Mouse (Mus musculus): ENCODE measurements around the gene Rap1gap2.

Rap1gap2 gene

DNA sequence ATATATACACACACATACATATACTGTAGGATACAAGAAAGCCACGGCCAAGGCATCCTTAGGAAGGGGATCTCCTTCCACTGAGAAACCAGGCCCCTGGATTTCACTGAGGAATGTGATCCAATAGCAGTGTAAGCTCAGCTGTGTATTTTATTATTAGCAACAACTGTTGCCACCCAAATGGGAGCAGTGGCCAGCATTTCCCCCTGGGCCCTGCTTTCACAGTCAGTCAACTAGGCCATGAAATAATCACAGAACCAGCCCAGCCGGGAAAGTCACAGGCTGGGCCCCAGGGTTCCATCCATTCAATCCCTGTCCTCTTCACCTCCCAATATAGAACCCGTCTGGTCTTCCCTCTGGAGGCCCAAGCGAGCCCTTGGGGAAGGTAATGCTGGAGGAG is 162.2 kb downstream of the Rap1gap2 start:
- DNase-seq: no peak

DNA sequence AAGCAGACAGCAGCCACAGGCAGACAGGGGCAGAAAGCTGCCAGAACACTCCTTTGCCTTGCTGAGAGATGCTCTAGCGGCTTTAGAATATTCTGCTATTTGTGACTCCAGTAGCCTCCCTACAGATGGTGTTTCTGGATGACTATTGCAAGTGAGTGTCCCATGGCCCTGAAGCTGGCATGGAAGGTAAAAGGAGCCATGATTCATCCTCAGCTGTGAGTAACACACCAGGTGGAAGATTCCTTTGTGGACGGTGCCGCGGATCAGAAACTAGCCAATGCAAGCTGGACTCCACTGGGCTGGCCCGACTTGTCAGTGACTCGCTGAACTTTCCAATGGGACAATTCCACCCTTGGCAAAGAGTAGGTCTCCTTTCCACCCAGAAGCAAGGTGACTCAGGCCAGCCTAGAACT is 162.7 kb downstream of the Rap1gap2 start:
- peak; percentile 38 to 58 for DNase-seq

- no peak for DNase-seq
Observed at GRCm38 (mm10) chr11:74445591-74445990, 165.1 kb downstream of the Rap1gap2 start.

- no peak for DNase-seq
Observed at GRCm38 (mm10) chr11:74443924-74444256, 166.8 kb downstream of the Rap1gap2 start.

DNA sequence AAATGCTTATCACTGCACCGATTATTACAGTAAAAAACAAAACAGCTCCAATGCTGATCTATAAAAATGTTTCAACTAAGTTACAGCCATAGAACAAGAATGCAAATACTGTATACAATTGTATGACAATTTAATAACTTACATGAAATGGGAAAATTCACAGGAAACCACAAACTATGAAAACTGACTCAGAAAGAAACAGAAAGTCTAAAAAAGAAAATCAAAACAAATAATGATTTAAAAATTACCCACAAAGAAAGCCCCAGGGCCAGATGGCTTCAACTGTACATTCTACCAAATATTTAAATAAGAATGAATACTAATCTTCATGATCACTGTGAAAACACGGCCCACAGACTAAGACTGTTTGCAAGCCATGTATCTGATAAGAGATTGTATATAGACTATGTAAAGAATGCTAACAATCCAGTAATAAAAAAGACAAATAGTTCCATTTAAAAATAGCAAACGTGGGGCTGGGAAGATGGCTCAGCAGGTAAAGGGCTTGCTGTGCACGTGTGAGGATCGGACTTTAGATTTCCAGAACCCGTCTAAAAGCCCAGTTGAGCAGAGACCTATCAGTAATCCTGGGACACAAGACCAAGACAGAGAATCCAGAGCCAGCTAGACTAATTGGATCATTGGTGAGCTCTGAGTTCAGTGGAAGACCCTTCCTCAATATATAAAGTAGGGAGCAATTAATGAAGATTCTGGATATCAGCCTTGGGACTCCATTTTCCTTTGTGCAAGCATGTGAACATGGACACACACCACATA is 167.4 kb downstream of the Rap1gap2 start:
- no peak for DNase-seq

DNA sequence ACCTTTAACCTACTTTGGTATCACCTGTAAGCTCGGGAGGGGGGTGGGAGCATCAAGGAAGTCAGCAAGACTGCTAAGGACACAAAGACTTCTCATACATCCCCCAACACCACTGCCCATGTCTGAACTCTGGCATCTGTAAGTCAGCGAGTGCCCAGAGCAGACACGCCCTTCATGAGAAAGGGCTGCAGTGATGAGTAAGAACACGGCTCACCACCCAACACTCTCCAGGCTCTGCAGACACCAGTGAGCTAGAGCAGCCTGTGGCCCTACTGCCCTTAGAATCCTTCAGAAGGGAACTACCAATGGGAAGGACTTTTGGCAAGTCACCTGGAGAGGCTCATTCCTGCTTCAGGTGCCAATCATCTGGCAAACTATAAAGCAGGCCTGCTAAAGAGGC is 168.3 kb downstream of the Rap1gap2 start:
- DNase-seq: no peak

DNA sequence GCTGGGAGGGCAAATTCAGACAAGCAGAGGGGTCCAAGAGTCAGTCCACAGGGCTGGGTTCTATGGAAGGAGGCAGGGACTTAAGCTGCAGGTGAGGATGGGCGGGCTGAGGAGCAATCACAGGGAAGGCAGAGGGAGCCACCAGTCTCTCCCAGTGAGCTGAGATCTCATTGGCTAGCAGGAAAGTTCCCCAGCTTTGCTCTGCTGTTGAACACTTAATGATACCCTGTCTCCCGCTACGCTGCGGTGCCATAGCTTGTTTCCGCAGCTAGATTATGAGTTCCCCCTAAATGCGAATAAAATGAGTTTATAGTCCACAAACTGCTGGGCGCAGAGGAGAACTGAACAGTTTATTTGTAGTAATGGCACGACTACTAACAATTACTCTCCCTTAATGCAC is 170.6 kb downstream of the Rap1gap2 start:
- no peak for DNase-seq

- no peak for DNase-seq
Observed at GRCm38 (mm10) chr11:74439202-74439601, 171.5 kb downstream of the Rap1gap2 start.

- no peak for DNase-seq
Observed at GRCm38 (mm10) chr11:74438249-74438648, 172.5 kb downstream of the Rap1gap2 start.

- DNase-seq: no peak
Observed at GRCm38 (mm10) chr11:74435366-74435765, 175.3 kb downstream of the Rap1gap2 start.

- DNase-seq: peak; percentile 29 to 47
Observed at GRCm38 (mm10) chr11:74433000-74433399, 177.7 kb downstream of the Rap1gap2 start.

DNA sequence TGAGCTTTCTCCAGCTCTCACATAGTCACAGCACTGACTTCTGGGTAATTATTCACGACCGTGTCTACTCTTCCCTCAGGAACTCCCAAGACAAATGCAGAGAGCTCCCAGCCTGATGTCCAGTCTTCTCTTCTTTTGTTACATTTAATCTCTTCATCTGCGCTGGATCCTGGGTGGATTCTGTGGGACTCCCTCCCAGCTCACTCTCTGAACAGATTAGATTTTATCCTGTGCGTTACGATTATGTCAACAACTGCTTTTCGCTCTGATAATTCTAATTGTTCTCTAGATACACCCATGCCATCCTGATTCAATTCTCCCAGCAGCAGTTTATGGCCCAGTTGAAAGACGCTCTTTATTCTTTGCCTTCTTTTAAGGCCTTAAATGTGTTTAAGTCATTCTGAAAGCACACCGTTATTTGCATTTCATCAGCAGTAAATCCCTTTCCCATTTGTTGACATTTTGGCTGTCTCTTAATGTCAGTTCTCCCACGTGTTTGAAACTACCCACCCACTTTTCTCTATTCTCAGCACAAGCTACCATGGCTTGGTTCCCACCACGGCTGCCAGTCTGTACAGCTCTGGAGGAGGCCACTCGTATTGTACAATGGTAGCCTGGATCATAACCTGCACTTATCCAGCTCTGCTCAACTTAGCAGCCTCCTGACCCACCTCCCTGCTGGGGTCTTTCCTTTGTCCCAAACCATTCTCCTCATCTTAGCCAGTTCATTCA is 180.8 kb downstream of the Rap1gap2 start:
- DNase-seq: no peak

GRCm38 (mm10) chr11:74426306-74426705 is 184.4 kb downstream of the Rap1gap2 start:
- no peak for DNase-seq

GRCm38 (mm10) chr11:74422019-74422418 is 188.7 kb downstream of the Rap1gap2 start:
- DNase-seq: no peak

DNA sequence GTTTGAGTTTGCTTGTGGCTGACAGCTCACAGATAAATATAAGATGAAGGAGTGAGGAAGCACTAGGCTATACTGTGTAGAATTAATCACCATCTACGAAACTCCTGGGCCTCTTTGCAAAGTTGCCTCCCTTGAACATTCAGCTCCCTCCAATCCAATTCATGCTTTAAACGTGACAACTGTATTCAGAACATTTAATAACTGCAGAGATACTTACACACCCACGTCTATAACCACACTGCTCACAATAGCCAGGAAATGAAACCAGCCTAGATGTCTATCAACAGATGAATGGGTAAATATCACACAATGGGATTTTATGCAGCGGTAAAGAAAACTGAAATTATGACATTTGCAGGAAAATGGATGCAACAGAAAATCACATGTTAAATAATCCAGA is 189.6 kb downstream of the Rap1gap2 start:
- no peak for DNase-seq

DNA sequence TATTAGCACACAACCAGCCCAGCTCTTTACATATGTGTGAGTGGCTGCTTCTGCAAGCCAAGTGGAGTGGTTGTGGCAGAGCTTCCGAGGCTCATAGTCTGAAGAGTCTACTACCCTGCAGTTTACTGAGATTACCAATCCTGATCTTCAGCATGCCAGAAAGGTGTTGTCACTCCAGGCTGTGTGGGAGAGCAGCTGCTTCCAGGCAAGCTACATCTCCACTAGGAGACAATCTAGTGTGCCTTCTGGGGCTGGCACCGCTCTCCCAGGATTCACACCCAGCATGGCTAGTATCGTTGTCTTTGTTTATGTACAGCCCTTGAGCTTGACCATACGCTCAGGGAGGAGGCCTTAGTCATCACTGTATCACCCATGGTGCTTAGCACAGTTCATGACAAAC is 191.1 kb downstream of the Rap1gap2 start:
- DNase-seq: no peak

DNA sequence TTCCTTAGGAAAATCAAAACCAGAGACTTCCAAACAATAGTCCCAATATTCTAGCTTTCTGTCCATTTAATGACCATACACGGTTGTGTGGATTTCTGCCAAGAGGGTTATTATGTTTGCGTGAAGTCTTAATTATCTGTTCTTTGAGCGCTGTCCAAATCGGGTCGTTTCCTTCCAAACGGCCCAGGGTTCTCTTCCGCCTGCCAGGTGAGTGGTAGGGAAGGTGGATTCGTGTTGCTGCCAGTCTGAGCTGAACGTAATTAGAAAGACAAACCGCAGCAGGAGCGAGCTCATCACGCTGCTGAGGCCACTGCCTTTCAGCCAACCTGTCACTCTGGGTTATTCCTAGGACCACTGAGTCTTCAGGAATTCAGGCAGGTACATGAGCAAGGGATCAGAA is 195.0 kb downstream of the Rap1gap2 start:
- peak; percentile 44 to 58 for DNase-seq

DNA sequence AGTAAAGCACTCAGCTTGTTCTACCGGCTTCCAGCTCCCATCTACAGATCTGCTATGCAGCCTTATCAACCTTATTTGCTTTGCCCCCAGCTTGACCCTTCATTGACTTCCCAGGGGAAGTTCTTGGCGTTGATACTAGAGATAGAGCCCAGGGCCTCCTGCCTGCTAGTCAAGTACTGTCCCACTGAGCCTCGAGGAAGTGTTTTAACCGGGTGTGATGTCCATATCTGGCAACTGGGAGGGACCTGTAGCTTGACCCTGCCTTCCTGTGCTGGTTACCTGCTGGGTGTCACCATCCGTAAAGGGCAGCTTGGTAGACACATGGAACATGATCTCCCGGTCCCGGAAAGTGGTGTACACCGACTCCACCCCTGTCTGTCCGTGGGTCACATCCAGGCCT is 196.6 kb downstream of the Rap1gap2 start:
- DNase-seq: no peak

DNA sequence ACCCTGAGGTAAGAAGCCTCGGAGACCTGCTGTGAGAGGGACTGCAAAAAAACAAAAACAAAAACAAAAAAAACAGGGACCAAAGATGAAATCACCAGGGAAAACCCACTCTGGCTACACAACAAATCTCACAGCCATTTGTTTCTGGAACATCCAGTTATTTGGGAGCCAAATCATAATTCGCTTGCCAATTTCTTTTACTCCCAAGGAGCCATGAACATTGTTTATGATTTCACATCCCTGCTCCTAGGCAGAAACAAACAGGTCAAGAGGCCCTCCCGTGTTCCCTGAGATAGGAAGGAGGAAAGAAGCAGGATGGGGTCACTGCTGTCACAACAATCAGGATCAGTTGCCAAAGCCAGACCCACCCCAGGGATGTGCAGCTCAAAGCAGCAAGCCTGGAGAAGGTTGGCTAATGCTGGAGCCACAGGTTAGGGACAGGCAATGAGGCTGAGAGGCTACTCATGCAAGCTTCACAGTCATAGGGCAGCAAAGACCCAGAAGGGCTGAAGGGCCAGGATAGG is 197.2 kb downstream of the Rap1gap2 start:
- no peak for DNase-seq

DNA sequence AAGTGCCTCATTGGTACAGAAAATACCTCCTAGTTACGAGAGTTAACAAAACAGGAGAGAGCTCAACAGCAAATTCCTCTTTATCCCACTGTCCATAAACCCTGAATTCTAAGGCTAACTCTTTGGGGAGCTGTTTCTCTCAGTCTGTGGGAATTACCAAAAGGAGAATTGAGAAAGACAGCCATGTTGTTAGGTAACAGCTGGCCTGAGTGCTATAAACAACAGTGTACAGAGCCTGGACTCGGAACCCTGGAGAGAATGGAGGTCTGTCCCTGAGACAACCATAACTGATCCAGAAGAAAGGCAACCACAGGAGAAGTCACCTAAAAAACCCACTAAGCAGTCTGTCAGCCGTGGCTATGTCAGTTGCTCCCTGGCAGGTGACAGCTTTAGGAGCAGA is 198.3 kb downstream of the Rap1gap2 start:
- DNase-seq: no peak

DNA sequence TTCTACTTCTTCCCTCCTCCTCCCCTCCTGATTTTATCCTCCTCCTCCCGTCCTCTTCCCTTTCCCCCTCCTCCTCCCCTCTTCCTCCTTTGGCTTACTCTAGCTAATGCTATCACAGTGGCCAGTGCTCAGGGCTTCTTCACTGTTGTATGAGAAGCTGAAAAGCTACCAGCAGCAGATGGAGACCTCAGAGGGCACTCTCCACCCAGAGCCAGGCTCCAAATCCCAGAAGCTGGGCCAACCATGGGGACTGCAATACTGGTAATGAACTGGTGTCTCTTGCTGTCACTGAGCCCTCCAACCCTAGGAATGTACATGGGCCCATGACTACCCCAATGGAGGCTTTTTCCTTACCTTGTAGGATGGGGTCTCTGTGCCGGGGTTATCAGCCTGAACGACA is 198.8 kb downstream of the Rap1gap2 start:
- DNase-seq: no peak

DNA sequence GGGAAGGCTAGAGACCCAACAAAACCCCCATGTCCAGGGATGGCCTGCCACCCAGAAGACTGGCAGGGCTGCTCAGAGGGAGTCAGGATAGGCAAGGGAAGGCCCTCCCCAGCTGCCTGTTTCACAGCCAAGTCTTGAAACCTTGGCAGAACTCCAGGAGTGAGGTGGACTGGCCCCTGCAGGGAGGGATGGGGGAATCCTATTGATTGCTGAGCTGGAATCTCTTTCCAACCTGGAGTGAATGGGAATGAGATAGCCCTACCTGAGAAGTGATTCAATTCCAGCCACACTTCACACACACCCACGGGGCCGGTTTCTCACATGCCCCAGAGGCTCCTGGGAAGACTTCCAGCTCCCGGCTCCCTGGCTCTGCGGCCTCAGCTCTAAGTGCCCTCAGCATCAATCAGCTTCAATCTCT is 200.9 kb downstream of the Rap1gap2 start:
- peak; percentile 43 to 62 for DNase-seq

DNA sequence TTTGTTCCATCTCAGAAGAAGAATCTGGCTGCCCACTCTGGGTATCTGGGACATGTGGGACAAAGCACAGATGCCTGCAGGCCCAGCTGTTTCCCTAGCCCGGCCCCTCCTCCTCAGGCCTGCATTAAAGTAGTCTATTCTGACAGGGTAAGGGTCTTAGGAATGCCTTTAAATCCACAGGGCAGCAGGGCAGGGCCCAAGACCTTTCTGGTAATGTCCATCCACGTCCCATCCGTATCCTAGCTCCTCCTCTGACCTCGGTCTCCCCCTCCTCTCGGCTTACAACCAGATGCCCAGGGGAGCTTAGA is 201.3 kb downstream of the Rap1gap2 start:
- DNase-seq: no peak

Data from cerebellum, postnatal 25 days (tissue).